Mouse (Mus musculus) forebrain, embryonic 11.5 days (tissue): Measurements from ENCODE around the gene Sall1. TPM values are rescaled to one million over a fixed set of nuclear protein-coding genes. Genes with fewer than 3 reads are reported as not detected.

Experiments used
- ATAC-seq: fragments of 200-750 bp; cut with Nextera tagmentation; replicated peaks from 2 replicates; pipeline ENCODE4 v1.8.0; 2017; ENCODE audit warnings: moderate TSS enrichment; ENCODE audit not compliant: low FRiP score
- DNase-seq: peaks from one replicate; pipeline ENCODE4 v3.0.0-alpha.2; 2017; ENCODE audit warnings: low spot score
- H3K27ac ChIP-seq: fragments of 300-500 bp; sonication (generic); 2 replicates; pipeline ENCODE4 v1.5.1; 2014; ENCODE audit warnings: low read depth, low read length
- H3K27me3 ChIP-seq: fragments of 300-500 bp; sonication (generic); 2 replicates; pipeline ENCODE4 v1.6.1; 2014; ENCODE audit warnings: mild to moderate bottlenecking, low read length, mixed read lengths; ENCODE audit not compliant: control insufficient read depth, insufficient read depth
- H3K36me3 ChIP-seq: fragments of 300-500 bp; sonication (generic); 2 replicates; pipeline ENCODE4 v1.6.1; 2014; ENCODE audit warnings: mild to moderate bottlenecking, low read length, moderate library complexity, mixed read lengths; ENCODE audit not compliant: control insufficient read depth, insufficient read depth
- H3K4me1 ChIP-seq: fragments of 300-500 bp; sonication (generic); replicated peaks from 2 replicates; pipeline ENCODE4 v1.6.1; 2014; ENCODE audit warnings: low read length, mixed read lengths; ENCODE audit not compliant: control insufficient read depth, insufficient read depth
- H3K4me2 ChIP-seq: fragments of 300-500 bp; sonication (generic); 2 replicates; pipeline ENCODE4 v1.6.1; 2014; ENCODE audit warnings: low read depth, mild to moderate bottlenecking, low read length, moderate library complexity, mixed read lengths; ENCODE audit not compliant: severe bottlenecking
- H3K4me3 ChIP-seq: fragments of 300-500 bp; sonication (generic); 2 replicates; pipeline ENCODE4 v1.5.1; 2014; ENCODE audit warnings: low read depth, low read length
- H3K9ac ChIP-seq: fragments of 300-500 bp; sonication (generic); 2 replicates; pipeline ENCODE4 v1.6.1; 2014; ENCODE audit warnings: low read length
- H3K9me3 ChIP-seq: fragments of 300-500 bp; sonication (generic); 2 replicates; pipeline ENCODE4 v1.6.1; 2016; ENCODE audit warnings: low read length, mixed read lengths; ENCODE audit not compliant: control insufficient read depth
- WGBS: fragments of 180-500 bp; shearing (Covaris S2); extraction: QIAGEN DNeasy Blood & Tissue Kit; methylation state at CpG from one replicate; pipeline ENCODE4 v1.1.7; 2014; 5-methylcytosine and 5-hydroxymethylcytosine counted together
- polyA plus RNA-seq: library from polyadenylated mRNA; unstranded; fragments of >200 nt; fragmentation: Nextera tagmentation; extraction: Ambion mirVana; gene quantifications from 2 replicates; pipeline ENCODE4 v1.2.1, GENCODE M21; 2014

The Sall1 gene
- polyA plus RNA-seq, 1 experiment from 2014 or later = 32.9 TPM

GRCm38 (mm10) chr8:89012024-89012712 is 31.8 kb downstream of the Sall1 start:
- WGBS = 21% methylated on average over 12 of the region's 12 CpGs
- Histone ChIP-seq H3K27me3 (peaks cover 5% of the 10 kb centered on the region; the same call in 1 of the 2 replicates), H3K27ac (no peak overlapping the region), H3K9ac (no peak overlapping the region), H3K9me3 (no peaks in the 10 kb centered on the region), H3K36me3 (no peaks in the 10 kb centered on the region), H3K4me2 (no peak overlapping the region), H3K4me1 (peaks cover 1% of the 10 kb centered on the region; the same call in 1 of the 2 replicates), H3K4me3 (no peak overlapping the region)
- ATAC-seq (no peak), DNase-seq (no peak)

- H3K36me3 ChIP-seq = no peaks in the 10 kb centered on the region
- no peak overlapping the region for H3K27ac ChIP-seq
- no peak for DNase-seq
- no peak overlapping the region for H3K4me3 ChIP-seq
- H3K4me1 ChIP-seq = peaks cover 9% of the 10 kb centered on the region; the same call in 1 of the 2 replicates
- WGBS = 21% methylated on average over 3 of the region's 7 CpGs
- no peak overlapping the region for H3K4me2 ChIP-seq
- H3K9me3 ChIP-seq = no peaks in the 10 kb centered on the region
- peaks cover 7% of the 10 kb centered on the region; the same call in 1 of the 2 replicates for H3K27me3 ChIP-seq
- H3K9ac ChIP-seq = no peak overlapping the region
- no peak for ATAC-seq
Measured at GRCm38 (mm10) chr8:89008784-89009183, 35.2 kb downstream of the Sall1 start.

GRCm38 (mm10) chr8:89007114-89007513 is 36.8 kb downstream of the Sall1 start:
- 0% methylated on average over 8 of the region's 8 CpGs for WGBS
- Histone ChIP-seq H3K9ac (0 out of 2 replicates have a peak overlapping the region, but pooled peaks have one; percentile 12), H3K4me1 (peaks cover 12% of the 10 kb centered on the region; the same call in 1 of the 2 replicates), H3K36me3 (no peaks in the 10 kb centered on the region), H3K27ac (no peak overlapping the region), H3K9me3 (no peaks in the 10 kb centered on the region), H3K4me2 (peak overlapping the region; percentile 89), H3K4me3 (peak overlapping the region; percentile 39), H3K27me3 (peaks cover 12% of the 10 kb centered on the region)
- DNase-seq (peak; percentile 68), ATAC-seq (peak; percentile 39; the same call in 1 of the 2 replicates)

- H3K4me3 ChIP-seq = peak overlapping the region; percentile 39
- H3K27me3 ChIP-seq = peaks cover 12% of the 10 kb centered on the region
- H3K27ac ChIP-seq = no peak overlapping the region
- 0% methylated on average over 34 of the region's 34 CpGs for WGBS
- no peaks in the 10 kb centered on the region for H3K36me3 ChIP-seq
- peak; percentile 76 for DNase-seq
- peak overlapping the region; percentile 89 for H3K4me2 ChIP-seq
- peak; percentile 71 for ATAC-seq
- H3K4me1 ChIP-seq = peaks cover 12% of the 10 kb centered on the region; the same call in 1 of the 2 replicates
- H3K9me3 ChIP-seq = no peaks in the 10 kb centered on the region
- H3K9ac ChIP-seq = peak overlapping the region; percentile 68
Measured at GRCm38 (mm10) chr8:89006426-89006825, 37.5 kb downstream of the Sall1 start.

GRCm38 (mm10) chr8:89005797-89006196 is 38.2 kb downstream of the Sall1 start:
- H3K4me1 ChIP-seq = peaks cover 12% of the 10 kb centered on the region; the same call in 1 of the 2 replicates
- DNase-seq (no peak), ATAC-seq (no peak)
- peak overlapping the region; percentile 68; the same call in 1 of the 2 replicates for H3K9ac ChIP-seq
- H3K36me3 ChIP-seq = no peaks in the 10 kb centered on the region
- no peaks in the 10 kb centered on the region for H3K9me3 ChIP-seq
- peak overlapping the region; percentile 89; the same call in 1 of the 2 replicates for H3K4me2 ChIP-seq
- no peak overlapping the region for H3K27ac ChIP-seq
- WGBS = 50% methylated on average over 11 of the region's 11 CpGs
- H3K4me3 ChIP-seq = peak overlapping the region; percentile 39; the same call in 1 of the 2 replicates
- peaks cover 12% of the 10 kb centered on the region for H3K27me3 ChIP-seq

GRCm38 (mm10) chr8:89004041-89004440 is 39.9 kb downstream of the Sall1 start:
- Histone ChIP-seq H3K4me2 (no peak overlapping the region), H3K9me3 (no peaks in the 10 kb centered on the region), H3K4me3 (no peak overlapping the region), H3K36me3 (no peaks in the 10 kb centered on the region), H3K27me3 (peaks cover 12% of the 10 kb centered on the region), H3K9ac (no peak overlapping the region), H3K4me1 (peaks cover 12% of the 10 kb centered on the region; the same call in 1 of the 2 replicates), H3K27ac (no peak overlapping the region)
- no peak for DNase-seq
- 25% methylated on average over 2 of the region's 2 CpGs for WGBS
- no peak for ATAC-seq

- Histone ChIP-seq H3K27ac (no peak overlapping the region), H3K4me1 (peaks cover 12% of the 10 kb centered on the region; the same call in 1 of the 2 replicates), H3K27me3 (peaks cover 12% of the 10 kb centered on the region), H3K9me3 (no peaks in the 10 kb centered on the region), H3K4me2 (no peak overlapping the region), H3K4me3 (no peak overlapping the region), H3K36me3 (no peaks in the 10 kb centered on the region), H3K9ac (no peak overlapping the region)
- WGBS = 5% methylated on average over 8 of the region's 8 CpGs
- DNase-seq = no peak
- no peak for ATAC-seq
Measured at GRCm38 (mm10) chr8:89003336-89003896, 40.5 kb downstream of the Sall1 start.

- Histone ChIP-seq H3K9me3 (no peaks in the 10 kb centered on the region), H3K4me3 (no peak overlapping the region), H3K9ac (no peak overlapping the region), H3K4me1 (peaks cover 10% of the 10 kb centered on the region; the same call in 1 of the 2 replicates), H3K4me2 (no peak overlapping the region), H3K36me3 (no peaks in the 10 kb centered on the region), H3K27ac (no peak overlapping the region), H3K27me3 (peaks cover 7% of the 10 kb centered on the region)
- DNase-seq (no peak), ATAC-seq (no peak)
- WGBS = 79% methylated on average over 2 of the region's 2 CpGs
Measured at GRCm38 (mm10) chr8:89002128-89002527, 41.8 kb downstream of the Sall1 start.
